Mouse (Mus musculus): ENCODE measurements around the gene Lpcat2. TPM values are rescaled to one million over a fixed set of nuclear protein-coding genes. Genes with fewer than 3 reads are reported as not detected.

The Lpcat2 gene
- 3.8 and 5.4 TPM in 2 replicates for polyA plus RNA-seq (2015; fragmentation: Nextera tagmentation; extraction: Ambion mirVana)

- no peak within 1 kb of the TSS for H3K27ac ChIP-seq
- H3K9ac ChIP-seq (replicated peaks): peak within 1 kb of the TSS; percentile 79
- peak within 1 kb of the TSS; percentile 70 for H3K4me2 ChIP-seq (replicated peaks)
- H3K4me1 ChIP-seq (replicated peaks): peaks cover 13% of the 10 kb centered on the region; the same call in 1 of the 2 replicates
- H3K27me3 ChIP-seq: peaks cover 21% of the 10 kb centered on the region
- peak; percentile 83 for ATAC-seq
- 0 out of 2 replicates have a peak, but pooled peaks cover 2% of the 10 kb centered on the region for H3K9me3 ChIP-seq
- peak within 1 kb of the TSS; percentile 68 for H3K4me3 ChIP-seq (replicated peaks)
- H3K36me3 ChIP-seq: no peaks in the 10 kb centered on the region
- WGBS: 1% methylated on average over 50 of the region's 50 CpGs
These were observed at the start of gene Lpcat2 for GRCm38 (mm10) chr8:92855171-92855894. Lpcat2 (plus strand) TSS chr8:92855339.

- Histone ChIP-seq H3K27me3 (no peaks in the 10 kb centered on the region), H3K4me2 (replicated peaks) (no peak overlapping the region), H3K27ac (no peak overlapping the region), H3K4me1 (replicated peaks) (no peaks in the 10 kb centered on the region), H3K4me3 (replicated peaks) (no peak overlapping the region), H3K9ac (replicated peaks) (no peak overlapping the region), H3K36me3 (no peaks in the 10 kb centered on the region), H3K9me3 (no peaks in the 10 kb centered on the region)
- ATAC-seq: no peak
- 88% methylated on average over 2 of the region's 2 CpGs for WGBS
These were observed 42.4 kb upstream of the Lpcat2 start for GRCm38 (mm10) chr8:92812773-92813172.

- Histone ChIP-seq H3K9ac (replicated peaks) (no peak overlapping the region), H3K36me3 (no peaks in the 10 kb centered on the region), H3K27ac (no peak overlapping the region), H3K4me2 (replicated peaks) (no peak overlapping the region), H3K9me3 (no peaks in the 10 kb centered on the region), H3K27me3 (no peaks in the 10 kb centered on the region), H3K4me1 (replicated peaks) (no peaks in the 10 kb centered on the region), H3K4me3 (replicated peaks) (no peak overlapping the region)
- ATAC-seq: no peak
- 89% methylated on average over 5 of the region's 5 CpGs for WGBS
These were observed 39.5 kb upstream of the Lpcat2 start for GRCm38 (mm10) chr8:92815661-92816060.

GRCm38 (mm10) chr8:92817928-92818818, 37.0 kb upstream of the Lpcat2 start:
- no peaks in the 10 kb centered on the region for H3K36me3 ChIP-seq
- ATAC-seq: peak; percentile 89
- H3K4me3 ChIP-seq (replicated peaks): no peak overlapping the region
- H3K9ac ChIP-seq (replicated peaks): no peak overlapping the region
- no peaks in the 10 kb centered on the region for H3K9me3 ChIP-seq
- no peaks in the 10 kb centered on the region for H3K4me1 ChIP-seq (replicated peaks)
- H3K27ac ChIP-seq: no peak overlapping the region
- no peak overlapping the region for H3K4me2 ChIP-seq (replicated peaks)
- no peaks in the 10 kb centered on the region for H3K27me3 ChIP-seq
- 21% methylated on average over 6 of the region's 6 CpGs for WGBS

GRCm38 (mm10) chr8:92821151-92821550, 34.0 kb upstream of the Lpcat2 start:
- Histone ChIP-seq H3K4me1 (replicated peaks) (no peaks in the 10 kb centered on the region), H3K4me3 (replicated peaks) (no peak overlapping the region), H3K9me3 (no peaks in the 10 kb centered on the region), H3K4me2 (replicated peaks) (no peak overlapping the region), H3K36me3 (no peaks in the 10 kb centered on the region), H3K27ac (no peak overlapping the region), H3K9ac (replicated peaks) (no peak overlapping the region), H3K27me3 (peaks cover 2% of the 10 kb centered on the region; the same call in 1 of the 2 replicates)
- ATAC-seq: no peak

- H3K9ac ChIP-seq (replicated peaks): no peak overlapping the region
- no peak overlapping the region for H3K4me2 ChIP-seq (replicated peaks)
- no peak for ATAC-seq
- WGBS: 83% methylated on average over 5 of the region's 5 CpGs
- peaks cover 5% of the 10 kb centered on the region for H3K4me1 ChIP-seq (replicated peaks)
- H3K27me3 ChIP-seq: peaks cover 7% of the 10 kb centered on the region; the same call in 1 of the 2 replicates
- no peak overlapping the region for H3K4me3 ChIP-seq (replicated peaks)
- H3K9me3 ChIP-seq: no peaks in the 10 kb centered on the region
- no peaks in the 10 kb centered on the region for H3K36me3 ChIP-seq
- no peak overlapping the region for H3K27ac ChIP-seq
These were observed 32.8 kb upstream of the Lpcat2 start for GRCm38 (mm10) chr8:92822386-92822785.

- Histone ChIP-seq H3K27me3 (peaks cover 15% of the 10 kb centered on the region; the same call in 1 of the 2 replicates), H3K4me2 (replicated peaks) (no peak overlapping the region), H3K36me3 (no peaks in the 10 kb centered on the region), H3K9ac (replicated peaks) (no peak overlapping the region), H3K9me3 (no peaks in the 10 kb centered on the region), H3K4me3 (replicated peaks) (no peak overlapping the region), H3K27ac (no peak overlapping the region), H3K4me1 (replicated peaks) (peaks cover 16% of the 10 kb centered on the region)
- ATAC-seq: no peak
- 79% methylated on average over 4 of the region's 4 CpGs for WGBS
These were observed 29.1 kb upstream of the Lpcat2 start for GRCm38 (mm10) chr8:92825991-92826390.

- Histone ChIP-seq H3K4me3 (replicated peaks) (peak within 1 kb of the TSS; percentile 43), H3K9me3 (no peaks in the 10 kb centered on the region), H3K4me1 (replicated peaks) (peaks cover 16% of the 10 kb centered on the region), H3K9ac (replicated peaks) (peak within 1 kb of the TSS; percentile 71), H3K36me3 (no peaks in the 10 kb centered on the region), H3K27me3 (peaks cover 15% of the 10 kb centered on the region; the same call in 1 of the 2 replicates), H3K27ac (no peak within 1 kb of the TSS), H3K4me2 (replicated peaks) (peak within 1 kb of the TSS; percentile 76)
- peak; percentile 69 for ATAC-seq
- 2% methylated on average over 37 of the region's 37 CpGs for WGBS
These were observed 27.7 kb upstream of the Lpcat2 start, which contains the start of gene Mmp2 for GRCm38 (mm10) chr8:92827243-92828034. Mmp2 (plus strand) TSS chr8:92827291.

GRCm38 (mm10) chr8:92828251-92828743, 26.8 kb upstream of the Lpcat2 start:
- Histone ChIP-seq H3K4me3 (replicated peaks) (no peak overlapping the region), H3K4me1 (replicated peaks) (peaks cover 16% of the 10 kb centered on the region), H3K27me3 (peaks cover 15% of the 10 kb centered on the region; the same call in 1 of the 2 replicates), H3K9me3 (no peaks in the 10 kb centered on the region), H3K27ac (no peak overlapping the region), H3K36me3 (no peaks in the 10 kb centered on the region), H3K9ac (replicated peaks) (no peak overlapping the region), H3K4me2 (replicated peaks) (peak overlapping the region; percentile 76)
- WGBS: 43% methylated on average over 14 of the region's 15 CpGs
- ATAC-seq: peak; percentile 69

- ATAC-seq: no peak
- no peaks in the 10 kb centered on the region for H3K4me1 ChIP-seq (replicated peaks)
- no peaks in the 10 kb centered on the region for H3K36me3 ChIP-seq
- H3K4me3 ChIP-seq (replicated peaks): no peak overlapping the region
- 85% methylated on average over 5 of the region's 5 CpGs for WGBS
- H3K9ac ChIP-seq (replicated peaks): no peak overlapping the region
- H3K27me3 ChIP-seq: no peaks in the 10 kb centered on the region
- no peak overlapping the region for H3K27ac ChIP-seq
- H3K9me3 ChIP-seq: no peaks in the 10 kb centered on the region
- no peak overlapping the region for H3K4me2 ChIP-seq (replicated peaks)
These were observed 20.9 kb upstream of the Lpcat2 start for GRCm38 (mm10) chr8:92834065-92834731.
